Mouse (Mus musculus) forebrain, embryonic 14.5 days (tissue): Measurements from ENCODE around the gene Gm10354. TPM values are rescaled to one million over a fixed set of nuclear protein-coding genes. Genes with fewer than 3 reads are reported as not detected.
"Not testable (repeated sequence)": the region's sequence is repeated elsewhere in the genome, so short reads cannot be mapped to it uniquely, and the experiment has no call there.

Experiments used
- ATAC-seq: fragments of 200-750 bp; cut with Nextera tagmentation; 2 replicates; pipeline ENCODE4 v1.8.0; 2017; ENCODE audit warnings: mild to moderate bottlenecking, moderate library complexity
- DNase-seq: peaks from one replicate; pipeline ENCODE4 v3.0.0-alpha.2; 2015; ENCODE audit warnings: low spot score
- H3K27ac ChIP-seq: fragments of 300-500 bp; sonication (generic); 2 replicates; pipeline ENCODE4 v1.5.1; 2014; ENCODE audit warnings: low read depth, mild to moderate bottlenecking, control low read depth, low read length, moderate library complexity
- H3K27me3 ChIP-seq: fragments of 300-500 bp; sonication (generic); replicated peaks from 2 replicates; pipeline ENCODE4 v1.6.1; 2014; ENCODE audit warnings: low read length, control low read depth, mixed read lengths; ENCODE audit not compliant: control insufficient read depth, insufficient read depth
- H3K36me3 ChIP-seq: fragments of 300-500 bp; sonication (generic); 2 replicates; pipeline ENCODE4 v1.6.1; 2014; ENCODE audit warnings: low read length, control low read depth; ENCODE audit not compliant: control insufficient read depth, insufficient read depth
- H3K4me1 ChIP-seq: fragments of 300-500 bp; sonication (generic); 2 replicates; pipeline ENCODE4 v1.6.1; 2014; ENCODE audit warnings: antibody characterized with exemption, low read length, control low read depth; ENCODE audit not compliant: control insufficient read depth, insufficient read depth
- H3K4me2 ChIP-seq: fragments of 300-500 bp; sonication (generic); 2 replicates; pipeline ENCODE4 v1.6.1; 2014; ENCODE audit warnings: mild to moderate bottlenecking, control low read depth, low read length
- H3K4me3 ChIP-seq: fragments of 300-500 bp; sonication (generic); 2 replicates; pipeline ENCODE4 v1.5.1; 2014; ENCODE audit warnings: low read depth, low read length, control low read depth
- H3K9ac ChIP-seq: fragments of 300-500 bp; sonication (generic); 2 replicates; pipeline ENCODE4 v1.6.1; 2014; ENCODE audit warnings: mild to moderate bottlenecking, low read length, control low read depth, moderate library complexity
- H3K9me3 ChIP-seq: fragments of 300-500 bp; sonication (generic); replicated peaks from 2 replicates; pipeline ENCODE4 v1.6.1; 2016; ENCODE audit warnings: low read length, control low read depth, mixed read lengths; ENCODE audit not compliant: control insufficient read depth
- WGBS: fragments of 180-500 bp; shearing (Covaris S2); extraction: QIAGEN DNeasy Blood & Tissue Kit; methylation state at CpG from one replicate; pipeline ENCODE4 v1.1.7; 2014; 5-methylcytosine and 5-hydroxymethylcytosine counted together
- polyA plus RNA-seq: library from polyadenylated mRNA; unstranded; fragments of >200 nt; fragmentation: Nextera tagmentation; extraction: Ambion mirVana; gene quantifications from 2 replicates; pipeline ENCODE4 v1.2.1, GENCODE M21; 2014

The Gm10354 gene
- polyA plus RNA-seq: not detected in 2 replicates

GRCm38 (mm10) chr5:14978835-14979234, at the start of gene Gm10354:
Gene Gm10354, minus strand, starts transcription at chr5:14978935.
- DNase-seq, ATAC-seq, H3K4me1 ChIP-seq, H3K9me3 ChIP-seq, H3K4me3 ChIP-seq, H3K27ac ChIP-seq, H3K36me3 ChIP-seq, H3K9ac ChIP-seq, H3K4me2 ChIP-seq, H3K27me3 ChIP-seq: not testable (repeated sequence)
- WGBS: no CpG with 5 or more reads among the region's 1 CpGs

GRCm38 (mm10) chr5:15024316-15024715, 45.6 kb upstream of the Gm10354 start:
- not testable (repeated sequence) for H3K27ac ChIP-seq
- no CpG with 5 or more reads among the region's 1 CpGs for WGBS

GRCm38 (mm10) chr5:15020067-15020466, 41.3 kb upstream of the Gm10354 start:
- H3K4me1 ChIP-seq, H3K9ac ChIP-seq, H3K27me3 ChIP-seq, ATAC-seq, H3K27ac ChIP-seq, H3K4me3 ChIP-seq, H3K4me2 ChIP-seq, H3K36me3 ChIP-seq, DNase-seq: not testable (repeated sequence)
- WGBS: 66% methylated on average over 2 of the region's 2 CpGs
- H3K9me3 ChIP-seq: peaks cover 14% of the 10 kb centered on the region; the same call in 1 of the 2 replicates

More at GRCm38 (mm10) chr5:15024316-15024715, 45.6 kb upstream of the Gm10354 start:
- H3K4me3 ChIP-seq, H3K9ac ChIP-seq, H3K27me3 ChIP-seq, ATAC-seq, DNase-seq, H3K36me3 ChIP-seq, H3K4me1 ChIP-seq, H3K4me2 ChIP-seq: not testable (repeated sequence)
- peaks cover 17% of the 10 kb centered on the region; the same call in 1 of the 2 replicates for H3K9me3 ChIP-seq

GRCm38 (mm10) chr5:15010639-15011582, 32.2 kb upstream of the Gm10354 start:
- WGBS: 85% methylated on average over 11 of the region's 11 CpGs
- not testable (repeated sequence) for DNase-seq, ATAC-seq, H3K27me3 ChIP-seq, H3K4me3 ChIP-seq, H3K9ac ChIP-seq, H3K4me1 ChIP-seq, H3K36me3 ChIP-seq, H3K27ac ChIP-seq, H3K4me2 ChIP-seq
- H3K9me3 ChIP-seq: peaks cover 14% of the 10 kb centered on the region; the same call in 1 of the 2 replicates

GRCm38 (mm10) chr5:15006907-15007306, 28.2 kb upstream of the Gm10354 start:
- H3K9ac ChIP-seq, H3K4me3 ChIP-seq, H3K4me1 ChIP-seq, DNase-seq, H3K27me3 ChIP-seq, H3K36me3 ChIP-seq, H3K27ac ChIP-seq, H3K4me2 ChIP-seq: not testable (repeated sequence)
- ATAC-seq: peak; percentile 43; the same call in 1 of the 2 replicates
- H3K9me3 ChIP-seq: peaks cover 30% of the 10 kb centered on the region
- 57% methylated on average over 3 of the region's 3 CpGs for WGBS

- not testable (repeated sequence) for ATAC-seq, H3K4me3 ChIP-seq, H3K27ac ChIP-seq, H3K4me2 ChIP-seq, H3K27me3 ChIP-seq, H3K9ac ChIP-seq, H3K36me3 ChIP-seq, DNase-seq, H3K4me1 ChIP-seq
- 69% methylated on average over 3 of the region's 3 CpGs for WGBS
- peaks cover 28% of the 10 kb centered on the region for H3K9me3 ChIP-seq
Measured at GRCm38 (mm10) chr5:15006288-15006687, 27.6 kb upstream of the Gm10354 start.

GRCm38 (mm10) chr5:15005584-15005983, 26.8 kb upstream of the Gm10354 start:
- H3K4me1 ChIP-seq, H3K4me2 ChIP-seq, H3K27me3 ChIP-seq, H3K27ac ChIP-seq, H3K4me3 ChIP-seq, H3K9ac ChIP-seq, H3K36me3 ChIP-seq, DNase-seq: not testable (repeated sequence)
- ATAC-seq: peak; percentile 54; the same call in 1 of the 2 replicates
- 71% methylated on average over 2 of the region's 4 CpGs for WGBS
- H3K9me3 ChIP-seq: peaks cover 26% of the 10 kb centered on the region

- H3K4me2 ChIP-seq, H3K9ac ChIP-seq, DNase-seq, H3K36me3 ChIP-seq, H3K4me3 ChIP-seq, H3K27me3 ChIP-seq, H3K27ac ChIP-seq, H3K4me1 ChIP-seq: not testable (repeated sequence)
- 81% methylated on average over 5 of the region's 5 CpGs for WGBS
- H3K9me3 ChIP-seq: peaks cover 30% of the 10 kb centered on the region
- ATAC-seq: peak; percentile 84
Measured at GRCm38 (mm10) chr5:15004569-15005562, 26.1 kb upstream of the Gm10354 start.
